Mouse (Mus musculus) hindbrain, embryonic 15.5 days (tissue): Measurements from ENCODE around the gene Psmg4. TPM values are rescaled to one million over a fixed set of nuclear protein-coding genes. Genes with fewer than 3 reads are reported as not detected.

Experiments used
- ATAC-seq: fragments of 200-750 bp; cut with Nextera tagmentation; 2 replicates; pipeline ENCODE4 v1.8.0; 2017; ENCODE audit warnings: low read depth, moderate number of reproducible peaks, moderate TSS enrichment; ENCODE audit not compliant: low FRiP score
- H3K27ac ChIP-seq: fragments of 300-500 bp; sonication (generic); replicated peaks from 2 replicates; pipeline ENCODE4 v1.5.1; 2015; ENCODE audit warnings: mild to moderate bottlenecking, inconsistent platforms
- H3K27me3 ChIP-seq: fragments of 300-500 bp; sonication (generic); 2 replicates; pipeline ENCODE4 v1.6.1; 2015; ENCODE audit warnings: control low read depth, inconsistent platforms
- H3K36me3 ChIP-seq: fragments of 300-500 bp; sonication (generic); 2 replicates; pipeline ENCODE4 v1.6.1; 2015; ENCODE audit warnings: control low read depth, inconsistent platforms
- H3K4me1 ChIP-seq: fragments of 300-500 bp; sonication (generic); replicated peaks from 2 replicates; pipeline ENCODE4 v1.6.1; 2015; ENCODE audit warnings: control low read depth, inconsistent platforms
- H3K4me2 ChIP-seq: fragments of 300-500 bp; sonication (generic); 2 replicates; pipeline ENCODE4 v1.6.1; 2015; ENCODE audit warnings: moderate library complexity, mild to moderate bottlenecking, inconsistent platforms
- H3K4me3 ChIP-seq: fragments of 300-500 bp; sonication (generic); 2 replicates; pipeline ENCODE4 v1.5.1; 2015; ENCODE audit warnings: mild to moderate bottlenecking, inconsistent platforms
- H3K9ac ChIP-seq: fragments of 300-500 bp; sonication (generic); 2 replicates; pipeline ENCODE4 v1.6.1; 2015; ENCODE audit warnings: inconsistent platforms
- H3K9me3 ChIP-seq: fragments of 300-500 bp; sonication (generic); 2 replicates; pipeline ENCODE4 v1.6.1; 2016; ENCODE audit warnings: control low read depth, inconsistent platforms
- WGBS: fragments of 180-500 bp; shearing (Covaris S2); methylation state at CpG from one replicate; pipeline ENCODE4 v1.1.7; 2015; 5-methylcytosine and 5-hydroxymethylcytosine counted together
- polyA plus RNA-seq: library from polyadenylated mRNA; unstranded; fragments of >200 nt; fragmentation: Nextera tagmentation; extraction: Ambion mirVana; gene quantifications from 2 replicates; pipeline ENCODE4 v1.2.1, GENCODE M21; 2015

The Psmg4 gene
- 78.1 and 82.6 TPM in 2 replicates for polyA plus RNA-seq

DNA sequence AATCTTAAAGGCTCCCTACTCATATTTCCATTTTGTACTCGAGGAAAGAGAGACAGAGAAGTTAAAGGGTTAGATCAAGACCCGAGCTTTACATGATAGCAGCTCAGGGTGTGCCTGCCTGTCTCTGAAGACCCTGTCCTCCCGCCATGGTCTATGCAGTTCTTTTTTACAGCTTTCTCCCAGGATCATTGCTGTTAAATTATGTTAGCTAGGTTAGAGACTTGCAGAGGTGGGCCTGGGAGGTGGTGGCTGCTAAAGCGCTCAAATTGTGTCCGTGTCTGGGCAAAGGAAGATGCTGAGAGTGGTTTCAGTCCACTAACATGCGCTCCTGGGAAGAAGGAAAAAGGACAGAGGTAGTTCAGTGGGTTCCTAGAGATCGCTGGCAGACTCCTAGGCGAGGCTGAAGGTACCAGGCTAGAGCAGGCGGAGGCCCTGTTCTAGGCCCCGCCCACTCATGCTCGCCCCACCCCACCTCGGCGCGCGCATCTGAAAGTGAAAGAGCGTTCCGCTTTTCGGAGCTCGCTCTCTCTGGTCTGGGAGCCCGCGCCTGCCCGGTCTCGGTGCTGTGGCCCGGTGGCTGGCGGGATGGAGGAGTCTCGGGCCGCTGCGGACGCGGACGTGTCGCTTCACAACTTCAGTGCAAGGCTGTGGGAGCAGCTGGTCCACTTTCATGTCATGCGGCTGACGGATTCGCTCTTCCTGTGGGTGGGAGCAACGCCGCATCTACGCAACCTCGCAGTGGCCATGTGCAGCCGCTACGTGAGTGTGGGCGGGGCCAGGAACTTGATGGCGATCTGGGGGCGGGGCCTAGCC, at the start of gene Psmg4:
Psmg4 (plus strand) TSS at position 474 of the 813 bp plus-strand sequence.
- H3K4me2 ChIP-seq = peak within 1 kb of the TSS; percentile 82
- no peaks in the 10 kb centered on the region for H3K27me3 ChIP-seq
- peaks cover 19% of the 10 kb centered on the region for H3K4me1 ChIP-seq
- ATAC-seq = peak; percentile 96
- H3K36me3 ChIP-seq = peaks cover 9% of the 10 kb centered on the region
- H3K9me3 ChIP-seq = no peaks in the 10 kb centered on the region
- WGBS = 3% methylated on average over 44 of the region's 44 CpGs
- H3K4me3 ChIP-seq = peak within 1 kb of the TSS; percentile 69
- H3K9ac ChIP-seq = peak within 1 kb of the TSS; percentile 48
- peak within 1 kb of the TSS; percentile 89 for H3K27ac ChIP-seq

DNA sequence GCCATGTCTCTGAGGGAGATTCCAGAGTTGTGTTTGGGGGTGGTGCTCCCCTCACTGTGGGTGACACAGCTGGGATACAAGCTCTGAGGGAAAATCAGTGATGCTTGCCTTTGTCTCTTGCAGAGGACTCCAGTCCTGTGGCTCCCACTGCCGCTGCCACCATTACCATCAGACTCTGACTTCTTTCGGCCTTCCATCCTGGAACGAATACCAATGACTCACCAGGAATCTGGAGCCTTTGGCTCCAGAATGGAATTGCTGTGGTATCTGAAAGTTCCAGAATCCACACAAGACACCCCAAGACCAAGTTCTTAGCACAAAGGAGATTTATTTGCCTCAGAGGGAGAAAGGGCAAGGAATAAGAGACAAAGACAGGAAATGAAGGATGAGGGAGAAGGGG, 49.7 kb upstream of the Psmg4 start:
- 81% methylated on average over 3 of the region's 3 CpGs for WGBS

DNA sequence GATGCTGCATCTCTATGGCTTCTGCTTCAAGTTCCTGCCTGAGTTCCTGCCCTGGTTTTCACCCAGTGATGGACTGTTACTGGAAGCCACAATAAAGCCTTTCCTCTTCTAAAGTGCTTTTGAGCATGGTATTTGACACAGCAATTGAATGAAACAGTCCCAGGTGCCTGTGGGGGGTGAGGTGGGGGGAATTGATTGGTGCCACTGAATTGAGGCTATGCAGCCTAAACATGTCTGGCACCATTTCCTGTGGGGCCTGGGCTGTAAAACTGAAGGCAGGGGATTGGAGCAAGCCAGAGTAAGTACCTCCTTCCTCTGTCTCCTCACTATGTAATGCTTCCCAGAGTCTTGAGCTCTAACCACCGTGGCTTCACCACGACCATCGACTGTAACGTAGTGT, 48.1 kb upstream of the Psmg4 start:
- WGBS = 88% methylated on average over 4 of the region's 4 CpGs
- no peaks in the 10 kb centered on the region for H3K36me3 ChIP-seq
- H3K4me3 ChIP-seq = no peak overlapping the region
- H3K27me3 ChIP-seq = no peaks in the 10 kb centered on the region
- H3K9ac ChIP-seq = no peak overlapping the region
- H3K4me1 ChIP-seq = no peaks in the 10 kb centered on the region
- H3K9me3 ChIP-seq = no peaks in the 10 kb centered on the region
- no peak overlapping the region for H3K4me2 ChIP-seq
- no peak for ATAC-seq
- no peak overlapping the region for H3K27ac ChIP-seq

More for the DNA sequence above, 49.7 kb upstream of the Psmg4 start:
- Histone ChIP-seq H3K4me2 (no peak overlapping the region), H3K4me1 (no peaks in the 10 kb centered on the region), H3K4me3 (no peak overlapping the region), H3K9ac (no peak overlapping the region), H3K27me3 (no peaks in the 10 kb centered on the region), H3K36me3 (no peaks in the 10 kb centered on the region), H3K27ac (no peak overlapping the region), H3K9me3 (no peaks in the 10 kb centered on the region)
- no peak for ATAC-seq

- H3K9me3 ChIP-seq = no peaks in the 10 kb centered on the region
- 81% methylated on average over 6 of the region's 6 CpGs for WGBS
- no peak overlapping the region for H3K27ac ChIP-seq
- H3K27me3 ChIP-seq = no peaks in the 10 kb centered on the region
- H3K36me3 ChIP-seq = no peaks in the 10 kb centered on the region
- H3K4me1 ChIP-seq = no peaks in the 10 kb centered on the region
- no peak for ATAC-seq
- H3K4me2 ChIP-seq = no peak overlapping the region
- no peak overlapping the region for H3K9ac ChIP-seq
- H3K4me3 ChIP-seq = no peak overlapping the region
Observed at GRCm38 (mm10) chr13:34116508-34116907, 46.3 kb upstream of the Psmg4 start.

DNA sequence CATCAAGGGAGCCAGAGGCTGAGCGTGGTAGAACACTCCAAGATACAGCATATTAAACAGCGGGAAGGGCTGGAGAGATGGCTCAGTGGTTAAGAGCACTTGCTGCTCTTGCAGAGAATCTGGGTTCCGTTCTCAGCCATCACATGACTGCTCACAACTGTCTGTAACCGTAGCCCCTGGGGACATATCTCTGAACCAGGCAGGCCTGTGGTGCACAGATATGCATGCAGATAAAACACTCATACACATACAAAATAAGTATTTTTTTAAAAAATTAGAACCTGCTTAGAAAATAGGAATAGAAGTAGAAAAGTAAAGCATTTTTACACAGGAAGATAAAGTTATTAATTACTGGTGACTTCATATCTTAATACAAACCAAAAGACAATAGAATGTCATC, 43.9 kb upstream of the Psmg4 start:
- Histone ChIP-seq H3K9ac (no peak overlapping the region), H3K4me3 (no peak overlapping the region), H3K4me2 (no peak overlapping the region), H3K27ac (no peak overlapping the region), H3K4me1 (peaks cover 14% of the 10 kb centered on the region), H3K9me3 (no peaks in the 10 kb centered on the region), H3K36me3 (no peaks in the 10 kb centered on the region), H3K27me3 (no peaks in the 10 kb centered on the region)
- no peak for ATAC-seq
- 75% methylated on average over 4 of the region's 4 CpGs for WGBS

DNA sequence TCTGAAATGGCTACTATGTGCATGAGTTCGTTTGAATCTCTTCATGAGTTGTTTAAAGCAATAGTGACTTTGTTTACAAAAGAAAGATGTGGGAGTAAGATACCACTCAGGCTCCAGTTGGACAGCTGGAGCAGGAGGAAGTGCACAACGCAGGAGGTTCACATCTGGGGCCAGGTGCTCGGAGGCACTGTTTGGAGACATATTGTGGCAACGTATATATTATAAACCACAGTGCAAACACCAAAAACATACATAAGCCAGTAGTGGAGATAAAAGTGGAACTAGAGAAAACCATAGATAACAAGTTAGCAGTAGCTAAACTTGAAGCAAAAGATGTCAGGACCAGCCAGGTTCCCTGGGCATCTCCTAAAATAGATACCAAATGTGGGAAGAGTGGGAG, 43.4 kb upstream of the Psmg4 start:
- no peak for ATAC-seq
- H3K9me3 ChIP-seq = no peaks in the 10 kb centered on the region
- WGBS = 85% methylated on average over 4 of the region's 4 CpGs

DNA sequence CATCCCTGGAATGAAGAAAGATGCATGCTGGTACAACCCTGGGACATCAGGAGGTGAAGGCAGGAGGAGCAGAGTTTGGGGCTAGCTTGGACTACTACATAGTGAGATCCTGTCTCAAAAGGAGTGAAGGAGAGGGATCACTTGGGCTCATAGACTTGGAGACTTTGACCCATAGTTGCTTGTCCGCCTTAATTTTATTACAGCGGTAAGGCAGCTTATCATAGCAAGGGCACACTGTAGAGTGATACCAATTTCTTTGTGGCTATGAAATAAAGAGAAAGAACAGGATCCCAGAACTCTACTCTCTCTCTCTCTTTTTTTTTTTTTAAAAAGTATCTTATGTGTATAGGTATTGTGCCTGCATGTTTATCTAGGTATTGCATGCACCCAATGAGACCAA, 42.2 kb upstream of the Psmg4 start:
- ATAC-seq = no peak
- H3K4me2 ChIP-seq = no peak overlapping the region
- H3K4me1 ChIP-seq = peaks cover 31% of the 10 kb centered on the region
- H3K27ac ChIP-seq = no peak overlapping the region
- no peak overlapping the region for H3K4me3 ChIP-seq
- 97% methylated on average over 2 of the region's 2 CpGs for WGBS
- no peaks in the 10 kb centered on the region for H3K27me3 ChIP-seq
- no peaks in the 10 kb centered on the region for H3K9me3 ChIP-seq
- no peak overlapping the region for H3K9ac ChIP-seq
- H3K36me3 ChIP-seq = 0 out of 2 replicates have a peak, but pooled peaks cover 7% of the 10 kb centered on the region

More for the DNA sequence above, 43.4 kb upstream of the Psmg4 start:
- H3K4me3 ChIP-seq = no peak overlapping the region
- no peak overlapping the region for H3K27ac ChIP-seq
- H3K4me1 ChIP-seq = peaks cover 20% of the 10 kb centered on the region
- no peaks in the 10 kb centered on the region for H3K27me3 ChIP-seq
- no peak overlapping the region for H3K9ac ChIP-seq
- H3K36me3 ChIP-seq = no peaks in the 10 kb centered on the region
- no peak overlapping the region for H3K4me2 ChIP-seq

DNA sequence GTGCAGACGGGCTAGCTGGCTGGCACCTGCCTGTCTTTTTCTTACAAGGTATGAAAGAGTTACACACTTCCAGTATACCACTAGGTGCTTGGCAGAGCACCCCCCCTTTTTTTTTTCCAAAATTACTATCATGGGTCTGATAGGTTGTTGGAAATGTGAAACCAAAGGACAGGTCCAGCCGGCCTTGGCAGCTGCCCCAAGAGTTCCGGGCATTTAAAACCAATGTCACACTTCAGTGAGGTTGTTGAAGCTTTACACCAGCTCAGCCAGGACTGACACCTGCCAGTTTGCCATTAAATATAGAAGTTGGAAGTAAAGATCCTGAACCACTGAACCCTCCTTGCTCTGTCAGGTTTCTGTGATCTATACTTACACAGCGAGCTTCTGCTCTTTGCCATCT, 37.1 kb upstream of the Psmg4 start:
- Histone ChIP-seq H3K27me3 (no peaks in the 10 kb centered on the region), H3K4me3 (peak overlapping the region; percentile 45), H3K9me3 (no peaks in the 10 kb centered on the region), H3K9ac (peak overlapping the region; percentile 60), H3K27ac (0 out of 2 replicates have a peak overlapping the region, but pooled peaks have one; percentile 48), H3K4me2 (peak overlapping the region; percentile 95), H3K4me1 (peaks cover 34% of the 10 kb centered on the region), H3K36me3 (0 out of 2 replicates have a peak, but pooled peaks cover 10% of the 10 kb centered on the region)
- no peak for ATAC-seq
- 26% methylated on average over 4 of the region's 4 CpGs for WGBS

DNA sequence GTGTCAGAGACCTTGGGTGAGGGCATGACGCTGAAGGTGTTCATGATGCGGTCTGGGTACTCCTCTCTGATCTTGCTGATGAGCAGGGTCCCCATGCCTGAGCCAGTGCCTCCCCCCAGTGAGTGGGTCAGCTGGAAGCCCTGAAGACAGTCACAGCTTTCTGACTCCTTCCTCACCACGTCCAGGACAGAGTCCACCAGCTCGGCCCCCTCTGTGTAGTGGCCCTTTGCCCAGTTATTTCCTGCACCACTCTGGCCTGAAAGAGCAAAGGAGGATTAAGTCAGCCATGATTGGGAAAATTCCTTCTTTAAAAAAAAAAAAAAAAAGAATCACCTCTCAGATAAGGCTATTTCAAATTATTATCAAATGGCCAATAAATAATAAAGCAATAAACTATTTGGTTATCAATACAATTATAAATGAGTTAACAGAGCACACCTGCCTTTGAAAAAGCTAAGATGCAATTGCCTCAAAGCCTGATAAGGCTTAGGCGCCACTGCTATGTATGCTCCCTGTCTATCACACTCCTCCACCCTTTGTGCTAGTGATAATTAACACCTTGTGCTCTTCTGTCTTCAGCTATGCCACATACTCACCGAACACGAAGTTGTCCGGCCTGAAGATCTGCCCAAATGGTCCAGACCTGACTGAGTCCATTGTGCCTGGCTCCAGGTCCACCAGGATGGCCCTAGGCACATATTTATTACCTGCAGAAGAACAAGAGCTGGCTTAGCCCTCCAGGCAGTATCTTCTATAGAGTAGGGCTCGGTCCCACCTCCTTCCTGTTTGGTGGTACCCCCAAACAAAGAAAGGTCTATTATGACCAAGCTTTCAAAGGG, 34.3 kb upstream of the Psmg4 start:
- Histone ChIP-seq H3K4me3 (peak overlapping the region; percentile 89), H3K9ac (peak overlapping the region; percentile 99), H3K27me3 (no peaks in the 10 kb centered on the region), H3K4me2 (peak overlapping the region; percentile 85), H3K4me1 (peaks cover 34% of the 10 kb centered on the region), H3K36me3 (0 out of 2 replicates have a peak, but pooled peaks cover 10% of the 10 kb centered on the region), H3K27ac (peak overlapping the region; percentile 99), H3K9me3 (no peaks in the 10 kb centered on the region)
- ATAC-seq = no peak
- 11% methylated on average over 9 of the region's 9 CpGs for WGBS

DNA sequence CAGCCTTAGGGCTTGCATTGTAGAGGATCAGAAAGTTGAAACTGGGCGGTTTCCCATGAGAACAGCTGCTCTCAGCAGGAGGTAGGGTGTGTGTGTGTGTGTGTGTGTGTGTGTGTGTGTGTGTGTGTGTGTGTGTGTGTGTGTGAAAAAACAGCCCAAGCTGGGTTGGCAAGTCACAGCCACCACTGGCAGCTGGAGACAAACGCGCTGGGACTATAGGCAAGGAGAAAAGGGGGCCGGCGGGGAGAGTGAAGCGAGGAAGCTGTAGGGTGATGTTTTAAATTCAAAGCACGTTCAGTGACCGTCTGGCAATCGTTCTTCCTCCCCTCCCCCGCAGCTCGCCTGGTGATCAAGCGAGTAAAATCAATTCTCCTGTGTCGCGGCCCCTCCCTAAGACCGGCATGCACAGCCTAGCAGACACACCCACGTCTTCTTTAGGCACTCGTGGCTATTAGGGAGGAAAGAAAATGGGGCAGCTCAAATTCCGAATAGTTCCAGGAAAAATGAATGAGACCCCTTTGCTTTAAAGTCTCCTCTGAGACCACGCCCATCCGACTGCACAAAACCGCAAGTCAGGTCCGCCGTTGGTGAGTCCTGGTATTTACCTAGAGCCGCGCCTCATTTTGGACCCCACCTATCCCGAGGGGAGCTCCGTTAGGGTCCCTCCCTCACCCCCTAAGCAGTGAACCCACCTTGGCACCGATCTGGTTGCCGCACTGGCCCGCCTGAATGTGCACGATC, 33.1 kb upstream of the Psmg4 start:
- H3K4me2 ChIP-seq = peak overlapping the region; percentile 85
- 0 out of 2 replicates have a peak, but pooled peaks cover 9% of the 10 kb centered on the region for H3K36me3 ChIP-seq
- H3K9me3 ChIP-seq = no peaks in the 10 kb centered on the region
- H3K4me1 ChIP-seq = peaks cover 32% of the 10 kb centered on the region
- peak overlapping the region; percentile 89 for H3K4me3 ChIP-seq
- under 1% methylated on average over 31 of the region's 31 CpGs for WGBS
- no peaks in the 10 kb centered on the region for H3K27me3 ChIP-seq
- ATAC-seq = no peak
- peak overlapping the region; percentile 99 for H3K27ac ChIP-seq
- peak overlapping the region; percentile 99 for H3K9ac ChIP-seq

- H3K36me3 ChIP-seq = 0 out of 2 replicates have a peak, but pooled peaks cover 3% of the 10 kb centered on the region
- under 1% methylated on average over 26 of the region's 26 CpGs for WGBS
- no peaks in the 10 kb centered on the region for H3K9me3 ChIP-seq
- peak within 1 kb of the TSS; percentile 99 for H3K9ac ChIP-seq
- H3K27ac ChIP-seq = peak within 1 kb of the TSS; percentile 99
- H3K4me1 ChIP-seq = peaks cover 32% of the 10 kb centered on the region
- H3K27me3 ChIP-seq = no peaks in the 10 kb centered on the region
- peak within 1 kb of the TSS; percentile 89 for H3K4me3 ChIP-seq
- ATAC-seq = peak; percentile 95
- peak within 1 kb of the TSS; percentile 85 for H3K4me2 ChIP-seq
Observed at GRCm38 (mm10) chr13:34130226-34130731, 32.5 kb upstream of the Psmg4 start, which contains the start of gene Tubb2b. TSS of gene Tubb2b (minus strand) at chr13:34130466.
